Mouse (Mus musculus) CH12.LX (cell line): ENCODE measurements at regions not wholly inside any gene's neighbourhood (a gene's known extent, or its start where the extent isn't known, plus 50 kb on each side); places are given as distances from the start of the nearest gene placed in this dataset.

ENCODE experiments used
- CTCF ChIP-seq, 2 experiments: IDR thresholded peaks in 1 of 2; conservative IDR thresholded peaks in 1 of 2; 2 replicates each; pipeline ENCODE4 v1.5.1; 2011 to 2012; ENCODE audit warnings: low read depth in 2 of 2, low read length in 2 of 2, improper control_type of control experiment in 1 of 2, inconsistent platforms in 1 of 2, mild to moderate bottlenecking in 1 of 2, moderate library complexity in 1 of 2
- MAFK ChIP-seq: IDR thresholded peaks from 2 replicates; pipeline ENCODE4 v1.6.1; 2011; ENCODE audit warnings: low read length, improper control_type of control experiment; ENCODE audit not compliant: insufficient replicate concordance
- TCF12 ChIP-seq: IDR thresholded peaks from 2 replicates; pipeline ENCODE4 v1.6.1; 2014; ENCODE audit warnings: low read depth, mild to moderate bottlenecking, inconsistent platforms, low read length, improper control_type of control experiment
- ZC3H11A ChIP-seq: IDR thresholded peaks from 2 replicates; pipeline ENCODE4 v1.6.1; 2012; ENCODE audit warnings: low read depth, mild to moderate bottlenecking, inconsistent platforms, low read length, improper control_type of control experiment

- TF ChIP-seq TCF12, result peak; percentile 19; the same call in 1 of the 2 replicates
- no peak for TF ChIP-seq CTCF (conservative IDR thresholded peaks at IDR 0.05 in 1 of 2, IDR thresholded peaks at IDR 0.05 in 1 of 2; ENCODE audit: low read depth in 2 of 2, low read length in 2 of 2)
- no peak for TF ChIP-seq ZC3H11A
- TF ChIP-seq MAFK, result 0 out of 2 replicates have a peak, but pooled peaks have one; percentile 51
Observed at GRCm38 (mm10) chr15:10073580-10073979, 103.5 kb upstream of the Prlr start.
